Mouse (Mus musculus): ENCODE measurements around the gene Hhat.

Hhat gene

GRCm38 (mm10) chr1:192478176-192478575, 292.8 kb downstream of the Hhat start:
- DNase-seq, result no peak

GRCm38 (mm10) chr1:192477556-192477955, 293.5 kb downstream of the Hhat start:
- no peak for DNase-seq

- DNase-seq, result no peak
Measured at GRCm38 (mm10) chr1:192476704-192477103, 294.3 kb downstream of the Hhat start.

- no peak for DNase-seq
Measured at GRCm38 (mm10) chr1:192473134-192473533, 297.9 kb downstream of the Hhat start.

DNA sequence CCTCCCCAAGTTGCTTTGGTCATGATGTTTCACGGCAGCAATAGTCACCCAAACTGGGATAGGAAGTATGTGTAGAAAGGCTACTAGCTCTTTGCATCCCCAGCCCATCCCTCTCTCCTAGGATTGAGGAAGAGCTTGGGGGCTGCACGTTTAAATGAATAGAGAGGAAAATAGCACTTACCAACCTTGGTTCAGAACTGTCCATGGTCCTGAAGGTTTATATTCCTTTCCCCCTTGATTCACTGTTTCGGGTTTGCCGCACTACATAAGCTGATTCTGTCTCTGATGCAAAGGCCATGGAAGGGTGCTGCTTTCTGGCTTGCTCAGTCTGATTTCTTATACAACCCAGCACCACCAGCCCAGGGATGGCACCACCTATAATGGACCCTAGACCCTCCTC, 298.7 kb downstream of the Hhat start:
- no peak for DNase-seq

GRCm38 (mm10) chr1:192463732-192464131, 307.3 kb downstream of the Hhat start:
- DNase-seq, result no peak

DNA sequence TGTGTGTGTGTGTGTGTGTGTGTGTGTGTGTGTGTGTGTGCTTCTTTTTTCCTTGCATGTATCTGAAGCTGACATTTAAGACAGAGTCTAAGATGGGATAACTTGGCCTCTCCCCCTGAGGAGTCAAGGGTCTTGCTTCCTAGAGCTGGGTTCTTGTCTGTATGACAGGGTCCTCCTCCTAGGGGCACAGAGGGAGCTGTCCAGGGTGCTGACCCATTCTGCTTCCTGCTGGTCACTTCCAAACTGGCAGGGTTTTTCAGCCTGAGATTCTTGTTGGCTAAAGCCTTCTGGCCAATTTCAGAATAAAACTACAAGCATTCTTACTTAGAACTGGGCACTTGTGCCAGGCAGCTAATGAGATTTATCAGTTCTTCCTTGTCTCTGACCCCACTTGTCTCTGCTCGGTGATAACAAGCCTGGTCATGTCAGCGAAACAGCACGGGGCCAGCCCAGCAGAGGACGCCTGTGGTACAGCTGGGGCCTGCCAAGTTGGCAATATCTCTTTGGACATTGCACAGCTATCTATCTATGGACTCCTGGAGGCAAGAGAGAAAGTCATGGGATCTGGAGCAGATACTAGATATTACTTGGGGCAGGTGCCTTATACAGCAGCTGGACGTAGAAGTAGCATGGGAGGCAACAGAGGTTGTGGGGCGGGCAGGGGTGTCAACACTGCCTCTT, 313.4 kb downstream of the Hhat start:
- DNase-seq, result peak; percentile 49

DNA sequence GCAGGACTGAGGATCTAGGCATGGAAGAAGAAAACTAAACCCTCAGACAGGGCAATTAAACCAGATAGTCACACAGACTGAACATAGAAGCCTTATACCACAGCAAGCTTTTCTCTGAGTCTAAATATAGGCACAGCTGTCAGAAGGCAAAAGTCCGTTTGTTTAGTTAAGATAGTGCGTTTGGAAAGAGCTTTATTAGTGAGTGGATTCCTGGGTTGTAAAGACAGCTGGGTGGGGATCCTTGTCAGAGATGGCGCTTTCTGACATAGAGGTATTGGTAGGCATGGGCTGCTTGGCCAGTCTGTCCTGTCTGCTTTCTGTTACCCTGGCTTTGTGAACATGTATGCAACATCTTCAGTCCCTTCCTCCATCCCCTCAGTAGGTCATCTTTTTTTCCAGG, 314.0 kb downstream of the Hhat start:
- DNase-seq, result no peak

GRCm38 (mm10) chr1:192454981-192455380, 316.0 kb downstream of the Hhat start:
- DNase-seq, result no peak

DNA sequence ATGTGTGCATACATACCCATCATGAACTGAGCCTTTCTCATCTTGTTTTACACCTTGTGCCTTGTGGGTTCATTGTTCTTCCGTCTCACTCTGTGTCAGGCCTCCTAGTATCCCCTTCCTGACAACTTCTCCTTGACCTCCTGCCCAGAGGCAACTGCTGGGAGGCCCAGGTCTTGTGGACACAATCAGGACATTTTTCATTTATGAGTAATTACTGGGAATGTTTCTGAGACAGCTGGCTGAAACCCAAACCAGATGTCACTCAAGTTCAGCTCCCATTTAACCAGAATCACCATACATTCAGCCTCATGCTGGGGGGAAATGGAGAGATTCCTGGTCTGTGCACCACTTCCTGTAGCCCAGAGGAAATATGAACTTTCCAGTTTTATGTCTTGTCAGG, 316.5 kb downstream of the Hhat start:
- no peak for DNase-seq

DNA sequence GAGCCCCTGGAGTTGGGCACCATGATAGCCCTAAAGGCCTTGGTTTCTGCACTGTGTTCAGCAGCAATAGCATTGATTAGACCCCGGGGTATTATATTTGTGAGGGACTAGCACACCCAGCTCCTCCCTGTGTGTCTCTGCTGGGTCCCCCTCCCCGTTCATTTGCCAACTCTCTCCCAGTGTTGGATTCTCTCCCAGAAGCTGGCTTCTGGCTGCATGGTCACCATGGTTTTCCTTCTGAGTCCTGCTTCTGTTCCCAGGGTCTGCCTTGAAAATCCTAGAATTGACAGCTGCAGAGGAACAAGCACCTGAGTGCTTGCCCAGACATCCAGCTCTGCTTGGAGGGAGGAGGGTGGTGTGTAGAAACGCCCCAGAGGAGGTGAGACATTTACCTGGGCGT, 319.3 kb downstream of the Hhat start:
- DNase-seq, result no peak

- no peak for DNase-seq
Measured at GRCm38 (mm10) chr1:192450425-192450824, 320.6 kb downstream of the Hhat start.

DNA sequence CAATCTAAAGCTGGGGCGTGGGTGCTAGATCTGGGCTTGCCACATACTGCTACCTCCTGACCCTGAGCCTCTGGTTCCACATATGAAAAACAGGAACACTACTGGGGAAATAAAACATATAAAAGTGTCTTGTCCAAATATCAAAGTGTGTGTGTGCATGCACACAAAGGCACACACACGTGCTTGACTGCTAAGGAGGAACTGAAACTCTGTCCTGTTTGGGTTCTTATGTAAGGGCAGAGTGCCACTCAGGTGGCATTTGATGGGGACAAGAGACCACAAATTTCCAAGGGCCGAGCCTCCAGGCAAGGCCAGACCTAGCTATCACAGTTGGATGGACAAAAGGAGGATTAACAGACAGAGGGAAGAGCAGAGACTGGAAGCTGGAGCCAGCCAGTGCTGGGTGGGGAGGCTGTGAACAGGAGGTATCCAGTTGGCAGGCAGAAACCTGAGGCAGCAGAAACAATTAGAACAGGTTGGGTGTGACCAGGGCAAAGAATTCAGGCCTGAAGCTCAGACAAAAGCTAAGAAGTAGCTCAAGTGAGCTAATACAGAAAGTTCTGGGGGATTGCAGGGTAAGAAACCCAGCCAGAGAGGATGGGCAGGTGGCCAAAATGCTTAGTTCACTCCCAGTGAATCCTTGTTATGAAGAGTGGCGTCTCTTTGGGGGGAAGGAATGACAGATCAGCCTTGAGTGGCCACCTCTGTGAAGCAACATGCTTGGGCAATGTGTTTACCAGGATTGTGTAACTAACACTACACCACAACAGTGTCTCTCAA, 321.3 kb downstream of the Hhat start:
- DNase-seq, result no peak

GRCm38 (mm10) chr1:192448512-192448911, 322.5 kb downstream of the Hhat start:
- DNase-seq, result no peak

GRCm38 (mm10) chr1:192447666-192448065, 323.4 kb downstream of the Hhat start:
- no peak for DNase-seq

Measured in kidney, postnatal 14 days (tissue).